15 mouse cellular contexts compared by ENCODE assay signal in genomic region chr17:29049923-29050322, GRCm38 (mm10). TPM values are rescaled to one million over a fixed set of nuclear protein-coding genes. Genes with fewer than 3 reads are reported as not detected.
DNase-seq lines count a peak whose midpoint lies in the region; ATAC-seq and TF ChIP-seq lines count a peak whose summit lies in the region.
"Had no signal": no experiment of that assay in that cellular context is flagged by ENCODE, and none has a peak within 500 bp of the region (broad histone marks: within the 10 kb centered on the region; RNA-seq: fewer than 3 reads in every experiment).

No protein-coding gene starts in this region.

- TF ChIP-seq CTCF in G1E (IDR thresholded peaks at IDR 0.05; ENCODE audit: low read depth, low read length), result no peak
- no peak for TF ChIP-seq CTCF in liver, postnatal 0 days (IDR thresholded peaks at IDR 0.05; ENCODE audit: low read depth)

- DNase-seq in heart, postnatal 10 days, result no peak
- DNase-seq in G1E (ENCODE audit: low spot score), result peak; percentile 30
- no peak for DNase-seq in liver, postnatal 0 days
- DNase-seq in left cerebral cortex, postnatal 4 days, result no peak
- no peak for DNase-seq in left cerebral cortex, adult 8-10 months (ENCODE audit: low spot score in 2 of 2)
- DNase-seq in cerebellum, adult 11-12 months, result no peak
- DNase-seq: cerebellum, adult 2 months; gastrocnemius, postnatal 36 days; heart, postnatal 4 days; kidney, adult 11 months; lung, postnatal 14 days; right cerebral cortex, postnatal 25 days had no signal

- no peaks in the 10 kb centered on the region for H3K27me3 ChIP-seq in heart, embryonic 14.5 days (ENCODE audit: control insufficient read depth, insufficient read depth, low read length)
- H3K27me3 ChIP-seq in G1E (ENCODE audit: insufficient read depth, low read length), result no peaks in the 10 kb centered on the region
- no peaks in the 10 kb centered on the region for H3K27me3 ChIP-seq in intestine, embryonic 16.5 days (replicated peaks; ENCODE audit: control insufficient read depth, insufficient read depth, low read length)
- no peaks in the 10 kb centered on the region for H3K27me3 ChIP-seq in liver, postnatal 0 days (ENCODE audit: insufficient read depth, low read length)
- H3K27me3 ChIP-seq: forebrain, embryonic 15.5 days had no signal

- no peak overlapping the region for H3K4me2 ChIP-seq in heart, embryonic 14.5 days (ENCODE audit: low read length)
- peak overlapping the region; percentile 44 for H3K4me2 ChIP-seq in intestine, embryonic 16.5 days (ENCODE audit: low read depth, low read length)
- H3K4me2 ChIP-seq in liver, postnatal 0 days (ENCODE audit: low read depth, low read length), result peak overlapping the region; percentile 54
- H3K4me2 ChIP-seq: forebrain, embryonic 15.5 days had no signal

- intact Hi-C loops in heart, postnatal 10 days (cut with DNase I), result loop anchor here (1.0 to 10.0 kb wide), 5 partner anchors 45 to 445 kb away; partner anchors contain the start of genes Fgd2 and Pim1
- intact Hi-C loops in left cerebral cortex, postnatal 4 days (cut with DNase I), result loop anchor here (5.0 kb wide), 2 partner anchors 122 to 197 kb away; no protein-coding TSS in a partner anchor

- ATAC-seq in heart, embryonic 14.5 days (ENCODE audit: insufficient number of reproducible peaks, insufficient read depth, low FRiP score, low read depth), result no peak
- peak; percentile 43 for ATAC-seq in G1E (ENCODE audit: extremely low read depth, insufficient number of reproducible peaks, low FRiP score, poor library complexity, severe bottlenecking)
- ATAC-seq in intestine, embryonic 16.5 days, result peak; percentile 81
- ATAC-seq in liver, postnatal 0 days, result peak; percentile 30
- ATAC-seq: forebrain, embryonic 15.5 days had no signal

- H3K9me3 ChIP-seq in heart, embryonic 14.5 days (ENCODE audit: control insufficient read depth, low read length), result no peaks in the 10 kb centered on the region
- no peaks in the 10 kb centered on the region for H3K9me3 ChIP-seq in G1E (replicated peaks)
- H3K9me3 ChIP-seq in intestine, embryonic 16.5 days (ENCODE audit: control insufficient read depth, low read length), result no peaks in the 10 kb centered on the region
- H3K9me3 ChIP-seq in liver, postnatal 0 days (ENCODE audit: low read length), result no peaks in the 10 kb centered on the region
- H3K9me3 ChIP-seq: forebrain, embryonic 15.5 days had no signal

- no peak overlapping the region for H3K4me3 ChIP-seq in heart, embryonic 14.5 days (ENCODE audit: control insufficient read depth in 1 of 2, insufficient read depth in 1 of 2, low read depth in 1 of 2, low read length in 2 of 2)
- no peak overlapping the region for H3K4me3 ChIP-seq in G1E (ENCODE audit: low read depth, low read length)
- 0 out of 2 replicates have a peak overlapping the region, but pooled peaks have one; percentile 10 for H3K4me3 ChIP-seq in intestine, embryonic 16.5 days (ENCODE audit: low read length)
- H3K4me3 ChIP-seq in liver, postnatal 0 days (ENCODE audit: low read depth, low read length), result 0 out of 2 replicates have a peak overlapping the region, but pooled peaks have one; percentile 4
- H3K4me3 ChIP-seq: forebrain, embryonic 15.5 days had no signal

- no peak overlapping the region for H3K27ac ChIP-seq in heart, embryonic 14.5 days (replicated peaks in 1 of 2; ENCODE audit: control insufficient read depth in 1 of 2, insufficient read depth in 1 of 2, low read depth in 2 of 2, low read length in 2 of 2)
- peak overlapping the region; percentile 88 for H3K27ac ChIP-seq in intestine, embryonic 16.5 days (ENCODE audit: low read length)
- 0 out of 2 replicates have a peak overlapping the region, but pooled peaks have one; percentile 29 for H3K27ac ChIP-seq in liver, postnatal 0 days (ENCODE audit: low read depth)

- peak; percentile 13; the same call in 1 of the 2 replicates for TF ChIP-seq EP300 in liver, postnatal 0 days (IDR thresholded peaks at IDR 0.05; ENCODE audit: low read depth)

- peak overlapping the region; percentile 59; the same call in 1 of the 2 replicates for H3K9ac ChIP-seq in heart, embryonic 14.5 days (ENCODE audit: low read length)
- H3K9ac ChIP-seq in intestine, embryonic 16.5 days (ENCODE audit: low read depth, low read length), result peak overlapping the region; percentile 62; the same call in 1 of the 2 replicates
- H3K9ac ChIP-seq in liver, postnatal 0 days (replicated peaks), result no peak overlapping the region
- H3K9ac ChIP-seq: forebrain, embryonic 15.5 days had no signal

- peaks cover 31% of the 10 kb centered on the region for H3K36me3 ChIP-seq in heart, embryonic 14.5 days (ENCODE audit: control insufficient read depth, insufficient read depth, low read length)
- H3K36me3 ChIP-seq in G1E (replicated peaks), result peaks cover 64% of the 10 kb centered on the region
- peaks cover 10% of the 10 kb centered on the region for H3K36me3 ChIP-seq in intestine, embryonic 16.5 days (ENCODE audit: control insufficient read depth, insufficient read depth, low read length)
- peaks cover 26% of the 10 kb centered on the region for H3K36me3 ChIP-seq in liver, postnatal 0 days (replicated peaks; ENCODE audit: insufficient read depth, low read length)

- 59% methylated on average over 7 of the region's 7 CpGs for WGBS in heart, embryonic 14.5 days
- 52% methylated on average over 7 of the region's 7 CpGs for WGBS in intestine, embryonic 16.5 days
- 46% methylated on average over 7 of the region's 7 CpGs for WGBS in liver, postnatal 0 days (ENCODE audit: insufficient replicate concordance)

- H3K4me1 ChIP-seq in heart, embryonic 14.5 days (ENCODE audit: control insufficient read depth in 2 of 2, insufficient read depth in 2 of 2, low read length in 2 of 2), result peaks cover 17 to 31% of the 10 kb centered on the region in 2 experiments
- peaks cover 54% of the 10 kb centered on the region for H3K4me1 ChIP-seq in G1E (ENCODE audit: insufficient read depth, low read depth, low read length)
- peaks cover 30% of the 10 kb centered on the region for H3K4me1 ChIP-seq in intestine, embryonic 16.5 days (ENCODE audit: control insufficient read depth, insufficient read depth, low read length)
- peaks cover 30% of the 10 kb centered on the region for H3K4me1 ChIP-seq in liver, postnatal 0 days (ENCODE audit: insufficient read depth)

RNA-seq across cellular contexts. Expression of gene Srsf3, which starts 17.5 kb away (rescaled TPM):
- 340 and 357 TPM in 2 replicates for polyA plus RNA-seq in heart, embryonic 14.5 days (2014; fragmentation: Nextera tagmentation; extraction: Ambion mirVana)
- total RNA-seq in heart, postnatal 10 days (2021), result 100 to 1,000 TPM; 152 to 159 TPM
- 258 and 296 TPM in 2 replicates for total RNA-seq in G1E (2014; fragmentation: Nextera tagmentation)
- 658 and 771 TPM in 2 replicates for total RNA-seq in G1E (2017)
- polyA plus RNA-seq in G1E (2012), result 37.7 and 174 TPM in 2 replicates
- polyA plus RNA-seq in intestine, embryonic 16.5 days (2015; fragmentation: Nextera tagmentation; extraction: Ambion mirVana), result 393 and 451 TPM in 2 replicates
- 163 and 166 TPM in 2 replicates for polyA plus RNA-seq in liver, postnatal 0 days (2015; fragmentation: Nextera tagmentation; extraction: Ambion mirVana)
- total RNA-seq in left cerebral cortex, postnatal 4 days (2021), result 100 to 1,000 TPM; 220 to 228 TPM
- total RNA-seq in left cerebral cortex, adult 8-10 months (2022), result 100 to 1,000 TPM; 101 to 142 (median 115) TPM

RNA-seq across cellular contexts. Expression of gene Cdkn1a, which starts 40.9 kb away (rescaled TPM):
- 51.7 and 57.7 TPM in 2 replicates for polyA plus RNA-seq in heart, embryonic 14.5 days (2014; fragmentation: Nextera tagmentation; extraction: Ambion mirVana)
- 100 to 1,000 TPM in 1 of 2 experiments, 10 to 100 TPM in 1; 46.2 to 180 TPM for total RNA-seq in heart, postnatal 10 days (2021)
- total RNA-seq in G1E (2014; fragmentation: Nextera tagmentation) (224 and 234 TPM in 2 replicates), G1E (2017) (18.9 and 21.4 TPM in 2 replicates)
- 123 and 145 TPM in 2 replicates for polyA plus RNA-seq in G1E (2012)
- polyA plus RNA-seq in intestine, embryonic 16.5 days (2015; fragmentation: Nextera tagmentation; extraction: Ambion mirVana), result 107 and 114 TPM in 2 replicates
- polyA plus RNA-seq in liver, postnatal 0 days (2015; fragmentation: Nextera tagmentation; extraction: Ambion mirVana), result 42.4 and 58.1 TPM in 2 replicates
- total RNA-seq in left cerebral cortex, postnatal 4 days (2021), result 10 to 100 TPM; 29.6 to 34.4 TPM
- total RNA-seq in left cerebral cortex, adult 8-10 months (2022), result 10 to 100 TPM; 18.9 to 27.0 (median 19.5) TPM

RNA-seq across cellular contexts. Expression of gene Stk38, which starts 42.1 kb away (rescaled TPM):
- 68.0 and 70.3 TPM in 2 replicates for polyA plus RNA-seq in heart, embryonic 14.5 days (2014; fragmentation: Nextera tagmentation; extraction: Ambion mirVana)
- total RNA-seq in heart, postnatal 10 days (2021), result 10 to 100 TPM; 53.0 to 57.2 TPM
- total RNA-seq in G1E (2014; fragmentation: Nextera tagmentation) (206 and 234 TPM in 2 replicates), G1E (2017) (73.5 and 82.7 TPM in 2 replicates)
- 97.6 and 107 TPM in 2 replicates for polyA plus RNA-seq in G1E (2012)
- polyA plus RNA-seq in intestine, embryonic 16.5 days (2015; fragmentation: Nextera tagmentation; extraction: Ambion mirVana), result 98.3 and 104 TPM in 2 replicates
- 32.6 and 34.5 TPM in 2 replicates for polyA plus RNA-seq in liver, postnatal 0 days (2015; fragmentation: Nextera tagmentation; extraction: Ambion mirVana)
- total RNA-seq in left cerebral cortex, postnatal 4 days (2021), result 10 to 100 TPM; 83.3 to 93.2 TPM
- total RNA-seq in left cerebral cortex, adult 8-10 months (2022), result 10 to 100 TPM; 46.7 to 54.7 (median 48.4) TPM

Comparison
In these comparisons a context has a peak if more than half of its experiments do, and no peak if none do; other contexts are left out.
1. H3K27ac ChIP-seq: peak in intestine, embryonic 16.5 days (single experiment) and liver, postnatal 0 days (single experiment); none in heart, embryonic 14.5 days (0 of 2).
2. H3K4me3 ChIP-seq: peak in intestine, embryonic 16.5 days (single experiment) and liver, postnatal 0 days (single experiment); none in heart, embryonic 14.5 days (0 of 2) and G1E (single experiment).